Mouse (Mus musculus): ENCODE data around the gene Avpr1b.
"Not testable (repeated sequence)": the region's sequence is repeated elsewhere in the genome, so short reads cannot be mapped to it uniquely, and the experiment has no call there.

The Avpr1b gene

DNA sequence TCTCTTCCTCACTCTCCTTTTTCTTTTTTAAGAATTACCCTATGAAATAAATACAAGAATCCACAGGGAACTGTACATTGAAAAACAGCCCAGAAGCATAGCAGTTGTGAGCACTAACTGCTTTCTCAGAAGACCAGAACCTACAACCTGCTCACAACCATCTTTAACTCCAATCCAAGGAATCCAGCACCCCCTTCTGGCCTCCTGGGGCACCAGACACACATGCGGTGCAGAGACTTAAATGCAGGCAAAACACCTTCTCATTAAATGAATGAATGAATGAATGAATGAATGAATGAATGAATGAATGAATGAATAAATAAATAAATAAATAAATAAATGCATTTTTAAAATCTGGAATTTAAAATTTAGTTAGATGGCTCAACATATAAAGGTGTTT, 19.5 kb downstream of the Avpr1b start:
- DNase-seq (ENCODE audit: low spot score in 2 of 2) = no peak

DNA sequence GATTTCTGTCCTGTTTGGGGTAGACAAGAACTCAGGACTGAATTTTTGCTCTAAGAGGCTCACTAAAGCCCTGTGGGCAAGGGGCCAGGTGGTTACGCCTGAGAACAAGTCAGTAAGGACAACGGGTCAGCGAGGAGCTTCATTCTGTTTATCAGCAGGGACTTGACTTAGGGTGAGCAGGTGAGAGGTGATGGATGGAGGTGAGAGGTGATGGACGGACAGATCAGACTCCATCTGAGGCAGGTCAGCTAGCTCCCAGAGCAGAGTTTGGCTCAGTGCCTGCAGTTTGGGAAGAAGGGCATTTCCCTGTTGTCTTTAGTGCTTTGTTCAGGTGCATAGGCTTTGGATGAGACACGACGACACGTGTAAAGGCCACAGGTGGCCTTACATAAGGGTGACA, 20.3 kb downstream of the Avpr1b start:
- no peak for DNase-seq (ENCODE audit: low spot score in 2 of 2)

DNA sequence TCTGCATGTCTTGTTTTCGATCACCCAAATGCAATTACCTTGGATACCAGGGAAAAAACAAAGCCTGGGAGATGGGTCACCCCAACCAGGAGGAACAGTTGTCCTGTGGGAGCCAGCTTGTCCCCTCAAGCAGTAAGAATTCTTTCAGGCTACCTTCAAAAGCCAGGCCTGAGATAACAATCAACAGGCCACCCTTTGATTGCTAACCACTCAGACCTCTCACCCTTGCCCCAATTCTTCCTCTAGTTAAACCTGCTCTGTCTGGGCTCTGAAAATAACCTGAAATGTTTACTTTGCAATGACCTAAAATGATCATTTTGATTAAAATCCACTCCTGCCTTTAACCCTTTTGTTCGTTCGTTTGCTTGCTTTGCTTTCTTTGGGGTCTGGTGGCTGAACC, 24.6 kb downstream of the Avpr1b start:
- DNase-seq (ENCODE audit: low spot score in 2 of 2) = no peak

DNA sequence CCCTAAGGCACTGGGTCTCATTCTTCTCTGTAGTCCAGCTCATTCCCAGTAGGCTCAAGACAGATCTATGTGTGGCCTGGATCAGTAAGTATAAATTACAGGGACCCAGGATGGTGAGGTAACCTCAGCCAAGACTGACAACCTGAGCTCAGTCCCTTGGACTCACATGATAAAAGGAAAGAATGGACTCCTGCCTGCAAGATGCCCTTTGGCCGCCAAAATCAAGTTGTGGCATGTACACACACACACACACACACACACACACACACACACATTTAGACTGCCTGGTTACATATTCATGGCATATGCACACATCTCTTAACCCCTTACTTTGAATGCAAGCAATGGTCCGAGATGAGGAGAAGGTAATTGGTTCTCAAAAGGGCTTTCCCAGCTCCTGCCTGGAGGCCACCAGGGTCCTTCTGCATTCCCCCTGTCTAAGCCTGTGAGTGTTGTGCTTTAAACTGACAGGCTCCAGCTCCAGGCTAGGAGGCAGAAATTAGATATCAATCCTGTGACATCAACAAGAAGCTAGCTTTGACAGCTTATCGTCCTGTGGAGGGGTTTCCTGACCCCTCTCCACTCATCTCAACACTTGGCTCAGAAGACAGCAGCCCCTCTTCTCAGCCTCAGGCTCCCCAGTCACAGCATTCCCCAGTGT, 25.3 kb downstream of the Avpr1b start:
- DNase-seq (ENCODE audit: low spot score in 2 of 2) = no peak

DNA sequence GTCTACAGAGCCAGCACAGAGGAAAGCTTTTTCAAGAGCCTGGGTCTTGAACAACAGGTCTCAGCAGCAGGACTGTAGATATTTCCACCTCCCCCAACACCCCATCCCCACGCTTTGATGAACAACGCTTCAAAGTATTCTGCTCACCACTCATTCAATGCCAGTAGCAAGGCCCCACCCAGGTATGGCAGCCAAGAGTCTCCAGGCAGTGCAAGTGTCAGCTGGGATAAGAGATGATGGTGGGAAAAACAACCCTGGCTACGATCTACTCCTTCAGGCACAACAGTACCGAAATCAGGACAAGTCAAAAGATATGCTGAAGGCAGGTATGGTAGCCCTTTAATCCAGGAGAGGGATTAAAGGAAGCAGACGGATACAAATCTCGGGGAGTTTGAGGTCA, 27.2 kb downstream of the Avpr1b start:
- DNase-seq (ENCODE audit: low spot score in 2 of 2) = no peak

DNA sequence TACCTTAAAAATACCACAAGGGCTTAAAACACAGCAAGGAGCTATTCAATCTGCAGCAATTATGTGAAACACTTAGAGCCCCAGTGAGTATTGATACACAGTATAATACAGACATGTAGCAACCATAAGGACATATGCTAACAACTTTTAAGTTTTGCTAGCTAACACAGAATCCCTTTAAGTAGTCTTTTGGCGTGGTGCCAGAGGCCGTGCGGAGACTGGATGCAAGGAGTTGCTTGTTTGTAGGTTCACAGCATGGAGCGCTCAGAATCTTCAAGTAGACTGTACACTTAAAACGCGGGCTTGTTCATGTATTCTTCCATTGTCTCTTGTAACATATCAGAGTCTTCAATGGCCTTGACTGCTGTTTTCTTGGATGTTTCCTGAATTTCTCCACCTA, 33.2 kb downstream of the Avpr1b start:
- DNase-seq (ENCODE audit: low spot score in 2 of 2) = not testable (repeated sequence)

DNA sequence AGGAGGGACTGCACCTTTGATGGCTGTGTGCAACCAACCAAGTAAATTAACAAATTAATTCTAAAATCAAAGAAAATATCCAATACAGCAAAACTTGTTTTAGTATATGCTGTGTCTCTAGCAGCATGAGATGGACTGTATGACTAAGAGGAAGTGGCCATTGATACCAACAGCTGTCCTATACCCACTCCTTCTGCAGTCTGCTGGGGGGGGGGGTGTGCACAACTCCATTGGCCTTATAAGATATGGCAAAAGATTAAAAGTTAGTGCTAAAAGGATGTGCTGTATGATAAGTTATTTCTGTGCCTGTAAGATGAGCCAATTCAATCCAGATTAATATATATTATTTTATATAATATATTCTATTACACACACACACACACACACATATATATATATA, 35.5 kb downstream of the Avpr1b start:
- no peak for DNase-seq (ENCODE audit: low spot score in 2 of 2)

DNA sequence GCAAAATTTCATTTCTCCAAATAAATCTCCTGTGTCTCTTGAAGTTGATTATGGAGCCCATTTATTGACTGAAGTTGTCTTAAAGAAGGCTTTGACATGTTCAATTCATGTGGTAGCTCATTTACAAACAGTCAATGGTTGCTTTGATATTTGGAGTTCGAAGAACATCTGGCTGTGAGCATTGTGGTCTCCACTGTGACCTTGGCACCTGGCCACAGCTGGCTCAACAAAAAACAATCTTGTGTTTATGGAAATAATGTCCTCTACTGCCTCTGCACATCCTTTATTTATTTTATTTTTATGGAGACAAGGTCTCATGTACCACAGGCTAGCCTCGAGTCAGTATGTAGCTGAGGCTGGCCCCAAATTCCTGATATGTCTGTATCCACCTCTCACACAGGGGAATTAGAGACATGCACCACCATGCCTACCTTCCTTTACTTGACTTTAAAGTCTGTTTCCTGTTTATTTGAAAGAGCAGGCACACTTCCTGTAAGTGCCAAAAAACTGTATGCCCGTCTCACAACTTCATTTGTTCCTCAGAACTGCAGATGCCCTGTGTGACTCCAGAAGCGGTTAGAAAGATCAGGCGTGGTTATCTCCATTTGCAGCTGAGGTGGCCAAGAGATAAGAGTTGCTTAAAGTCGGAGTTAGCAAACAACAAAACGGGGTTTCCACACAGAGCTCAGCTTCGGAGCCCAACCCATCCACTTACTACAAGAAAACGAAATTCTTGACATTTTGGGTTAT, 38.9 kb downstream of the Avpr1b start, which contains the start of gene Ctse:
TSS of gene Ctse (plus strand) at position 516 of the 750 bp plus-strand sequence.
- peak; percentile 34 to 56 for DNase-seq (ENCODE audit: low spot score in 2 of 2)

DNA sequence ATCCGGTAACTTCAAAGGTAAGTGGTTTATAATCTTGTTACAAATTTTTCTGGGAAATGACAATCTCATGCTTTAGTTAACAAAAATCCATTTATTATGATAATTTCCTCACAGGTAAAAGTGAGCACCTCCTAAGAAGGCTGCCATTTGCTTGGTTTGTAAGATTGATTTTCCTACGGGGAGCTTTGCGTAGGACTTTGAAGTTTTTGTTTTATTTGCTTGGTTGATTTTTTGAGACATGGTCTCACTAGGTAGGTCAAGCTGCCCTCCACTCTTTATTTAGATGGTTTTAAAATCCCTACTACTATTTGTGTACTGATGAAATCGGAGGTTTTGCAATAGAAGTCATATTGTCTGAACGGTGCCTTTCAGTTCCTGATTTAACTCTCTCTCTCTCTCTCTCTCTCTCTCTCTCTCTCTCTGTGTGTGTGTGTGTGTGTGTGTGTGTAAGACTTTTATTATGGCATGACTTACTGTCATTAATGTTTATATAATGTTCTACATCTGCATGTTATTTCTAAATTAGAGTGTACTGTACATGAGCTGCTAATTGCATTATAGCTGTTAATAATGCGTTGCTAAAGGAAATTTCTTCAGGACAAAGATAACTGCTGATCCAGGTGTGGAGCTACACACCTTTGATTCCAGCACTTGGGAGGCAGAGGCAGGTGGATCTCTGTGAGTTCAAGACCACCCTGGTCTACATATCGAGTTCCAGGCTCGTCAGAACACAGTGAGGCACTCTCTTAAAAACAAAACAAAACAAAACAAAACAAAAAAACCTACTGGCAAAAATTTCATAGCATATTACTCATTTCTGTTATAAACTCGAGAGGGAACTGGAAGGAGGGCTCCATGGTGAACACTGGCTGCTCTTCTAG, 39.7 kb downstream of the Avpr1b start:
- no peak for DNase-seq (ENCODE audit: low spot score in 2 of 2)

DNA sequence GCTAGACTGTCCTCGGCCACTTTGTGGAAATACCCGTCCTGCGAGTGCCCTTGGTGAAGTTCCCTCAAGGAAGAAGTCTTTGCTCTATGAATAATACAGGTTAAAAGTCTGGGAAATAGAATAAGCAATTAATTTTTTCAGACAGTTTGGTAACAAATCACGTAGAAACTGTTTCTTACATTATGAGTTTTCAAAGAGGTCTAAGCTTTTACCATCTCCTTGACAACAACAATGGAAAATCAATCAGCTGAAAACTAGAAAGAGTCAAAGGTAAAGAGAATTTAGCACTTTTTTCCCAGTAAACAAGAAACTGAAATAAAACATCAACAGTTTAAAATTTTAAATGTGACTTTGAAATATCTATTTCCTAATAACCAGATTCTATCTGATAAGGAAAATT, 41.0 kb downstream of the Avpr1b start:
- DNase-seq (ENCODE audit: low spot score in 2 of 2) = no peak

DNA sequence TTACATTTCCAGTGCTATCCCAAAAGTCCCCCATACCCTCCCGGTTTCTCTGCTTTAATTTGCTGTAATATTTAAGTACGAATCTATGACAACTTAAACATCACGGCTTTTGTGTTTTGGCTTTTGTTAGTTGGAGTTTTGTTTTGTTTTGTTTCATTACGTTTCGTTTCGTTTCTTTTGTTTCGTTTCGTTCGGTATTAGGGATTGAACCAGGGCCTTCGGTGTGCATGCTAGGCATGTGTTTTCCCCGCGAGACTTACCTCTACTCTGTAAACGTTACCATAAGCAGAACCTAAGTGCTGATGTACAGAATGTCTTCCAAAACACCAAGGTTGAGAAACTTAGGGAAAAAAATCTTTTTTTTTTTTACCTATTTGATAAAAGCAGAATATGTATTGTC, 42.5 kb downstream of the Avpr1b start:
- no peak for DNase-seq (ENCODE audit: low spot score in 2 of 2)

DNA sequence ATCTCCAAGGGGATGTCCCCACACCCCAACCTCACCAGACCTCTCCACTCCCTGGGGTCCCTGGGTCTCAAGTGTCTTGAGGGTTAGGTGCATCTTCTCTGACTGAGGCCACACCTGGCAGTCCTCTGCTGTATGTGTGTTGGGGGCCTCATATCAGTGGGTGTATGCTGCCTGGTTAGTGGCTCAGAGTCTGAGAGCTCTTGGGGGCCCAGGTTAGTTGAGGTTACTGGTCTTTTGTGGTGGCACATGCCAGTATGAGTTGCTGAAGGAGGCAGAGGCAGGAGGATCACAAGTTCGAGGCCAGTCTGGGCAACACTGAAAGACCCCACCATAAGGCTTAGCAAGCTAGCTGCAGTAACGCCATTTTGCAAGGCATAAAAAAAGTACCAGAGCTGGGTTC, 43.2 kb downstream of the Avpr1b start:
- DNase-seq (ENCODE audit: low spot score in 2 of 2) = no peak

DNA sequence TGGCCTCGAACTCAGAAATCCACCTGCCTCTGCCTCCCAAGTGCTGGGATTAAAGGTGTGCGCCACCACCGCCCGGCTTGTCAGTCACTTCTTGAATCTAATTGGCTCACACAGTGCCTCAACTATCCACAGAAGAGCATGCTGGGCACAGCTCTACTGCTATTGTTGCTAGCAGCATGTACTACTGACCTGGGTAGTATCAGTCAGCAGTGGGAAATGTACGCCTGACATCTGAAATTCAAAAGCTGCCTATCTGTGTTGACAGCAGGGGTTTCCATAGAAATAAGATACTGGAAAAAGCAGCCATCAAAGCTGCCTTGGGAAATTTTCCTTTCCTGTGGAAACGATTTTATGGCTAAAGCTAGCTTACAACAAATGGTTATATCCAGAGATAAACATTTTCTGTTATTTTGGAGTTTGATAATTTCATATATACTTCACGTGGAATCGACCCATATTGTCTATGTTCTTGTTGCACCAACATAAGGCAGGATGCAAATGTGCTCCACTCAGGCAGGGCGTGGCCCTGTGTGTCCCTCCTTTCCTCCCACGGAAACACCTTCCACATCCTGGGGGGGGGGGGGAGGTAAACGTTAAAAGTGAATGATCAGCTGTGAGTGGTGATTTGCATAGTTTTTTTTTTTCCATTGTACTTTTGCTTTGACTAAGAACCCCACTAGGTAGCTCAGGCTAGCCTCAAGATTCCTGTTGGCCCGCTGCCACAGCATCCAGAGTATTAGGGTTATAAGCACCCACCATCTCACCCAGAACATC, 53.8 kb downstream of the Avpr1b start:
- no peak for DNase-seq (ENCODE audit: low spot score in 2 of 2)

DNA sequence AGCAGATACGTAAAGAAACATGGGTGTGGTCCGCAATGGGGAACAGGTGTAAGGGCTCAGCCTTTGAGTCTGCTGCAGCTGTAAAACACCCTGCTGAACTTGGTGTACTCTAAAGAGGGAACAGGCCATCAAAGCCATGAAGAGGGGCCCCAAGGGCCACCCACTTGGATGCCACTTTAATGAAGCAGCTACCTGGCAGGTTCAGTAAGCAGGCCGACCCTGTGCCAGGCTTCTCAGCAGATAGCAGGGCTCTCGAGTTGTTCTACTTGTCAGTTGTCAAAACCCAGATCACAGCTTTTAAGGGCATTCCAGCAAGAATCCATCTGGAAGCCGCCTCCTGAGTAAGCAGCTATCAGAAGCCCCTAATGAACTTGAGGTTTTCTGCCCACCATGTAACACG, 56.6 kb downstream of the Avpr1b start:
- DNase-seq (ENCODE audit: low spot score in 2 of 2) = no peak

DNA sequence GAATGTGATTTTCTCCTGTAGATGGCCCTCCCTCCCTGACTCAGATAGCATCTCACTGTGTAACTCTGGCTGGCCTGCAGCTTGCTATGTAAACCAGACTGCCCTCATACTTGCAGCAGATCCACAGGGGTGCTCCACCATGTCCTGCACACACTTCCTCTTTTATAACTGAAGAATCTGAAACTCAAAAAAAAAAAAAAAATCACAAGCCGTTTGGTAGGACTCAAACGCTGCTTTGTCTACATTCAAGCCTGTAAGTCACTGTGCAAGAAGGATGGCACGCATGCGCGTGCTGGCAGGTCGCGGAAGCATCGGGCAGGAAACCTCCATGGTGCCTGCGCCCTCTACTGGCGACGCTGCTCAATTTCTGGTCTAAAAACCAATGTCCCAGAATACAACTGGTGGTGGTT, 58.9 kb downstream of the Avpr1b start:
- peak; percentile 86 to 92 for DNase-seq (ENCODE audit: low spot score in 2 of 2)

DNA sequence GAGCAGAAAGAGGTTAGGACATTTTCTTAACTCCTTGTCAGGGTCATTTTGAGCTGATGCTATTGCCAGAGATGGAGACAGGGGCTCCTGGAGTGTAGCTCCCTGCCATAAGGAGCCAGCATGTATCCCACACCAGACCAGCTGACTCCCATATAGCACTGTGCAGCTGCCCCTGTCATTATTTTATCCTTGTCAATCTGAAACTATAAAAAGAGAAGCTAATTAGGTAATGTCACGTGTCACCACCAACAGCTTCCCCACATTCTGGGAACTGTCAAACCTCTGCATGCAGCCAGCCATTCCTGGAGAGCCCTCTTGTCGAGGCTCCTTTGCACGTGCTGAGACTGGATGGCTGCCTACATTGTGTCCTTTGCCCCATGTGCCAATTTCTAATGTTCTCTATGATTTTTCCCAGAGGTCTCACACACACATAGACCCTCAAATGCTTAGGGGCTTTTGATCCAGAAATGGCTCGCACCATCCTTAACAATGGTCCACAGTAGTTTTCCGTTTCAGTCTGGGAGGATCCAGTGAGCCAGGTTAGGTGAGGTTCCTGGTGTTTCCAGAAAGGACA, 60.6 kb downstream of the Avpr1b start:
- no peak for DNase-seq (ENCODE audit: low spot score in 2 of 2)

DNA sequence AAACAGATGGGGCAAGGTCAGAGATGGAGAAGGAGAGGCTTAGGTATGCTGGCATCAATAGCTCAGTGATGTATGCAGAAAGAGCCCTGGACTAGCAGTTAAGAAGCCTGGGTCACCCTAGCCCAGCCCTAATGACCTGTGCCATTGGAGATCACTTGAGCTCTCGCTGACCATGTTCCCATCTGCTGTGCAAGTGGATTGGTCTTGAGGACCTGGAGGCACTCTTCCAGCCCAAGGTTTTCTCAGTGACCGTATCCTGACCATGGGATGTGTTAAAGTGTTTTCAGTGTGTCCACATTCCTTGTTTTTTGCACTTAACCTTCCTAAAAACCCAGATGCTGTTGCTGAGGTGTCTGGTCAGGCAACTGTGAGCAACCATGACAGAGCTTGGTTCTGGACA, 61.2 kb downstream of the Avpr1b start:
- no peak for DNase-seq (ENCODE audit: low spot score in 2 of 2)

DNA sequence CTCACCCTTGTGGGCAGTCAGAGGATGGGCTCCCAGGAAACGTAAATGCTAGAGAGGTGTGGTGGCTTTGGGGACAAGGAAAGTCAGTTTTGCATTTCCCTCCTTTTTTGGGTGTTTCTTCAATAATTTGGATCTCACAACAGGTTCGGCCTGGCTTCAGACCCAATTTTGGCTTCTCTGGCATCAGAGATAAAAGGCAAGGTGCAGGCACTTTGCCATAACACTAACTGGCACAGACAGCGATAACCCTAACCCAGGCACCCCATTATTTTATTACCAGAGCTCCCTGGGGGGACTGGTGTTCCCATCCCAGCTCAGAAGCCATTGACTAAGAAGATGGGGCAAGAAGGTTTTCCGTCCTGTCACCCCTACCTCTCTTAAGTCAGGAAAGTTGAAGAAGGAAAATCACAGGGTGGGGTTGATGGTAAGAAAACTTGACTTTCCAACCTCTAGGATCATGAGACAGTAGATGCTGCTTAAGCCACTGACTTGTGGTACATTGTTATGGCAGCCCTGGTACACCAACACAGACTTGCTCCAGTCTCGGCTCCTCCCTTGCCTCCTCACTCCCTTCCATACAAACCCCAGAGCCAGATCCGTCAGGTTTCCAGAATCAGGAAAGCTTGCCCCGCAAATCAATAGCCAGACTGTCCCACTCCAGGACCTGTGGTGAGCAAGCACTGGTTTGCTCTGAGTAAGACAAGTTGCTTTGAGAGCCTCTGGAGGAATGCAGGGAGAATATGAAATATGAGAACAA, 61.9 kb downstream of the Avpr1b start:
- DNase-seq (ENCODE audit: low spot score in 2 of 2) = no peak
